Mouse (Mus musculus) embryonic facial prominence, embryonic 14.5 days (tissue): Measurements from ENCODE around the gene Smpdl3b. TPM values are rescaled to one million over a fixed set of nuclear protein-coding genes. Genes with fewer than 3 reads are reported as not detected.
"Not testable (repeated sequence)": the region's sequence is repeated elsewhere in the genome, so short reads cannot be mapped to it uniquely, and the experiment has no call there.

ENCODE experiments used
- ATAC-seq: fragments of 200-750 bp; cut with Nextera tagmentation; 2 replicates; pipeline ENCODE4 v1.8.0; 2017; ENCODE audit warnings: low read depth, moderate number of reproducible peaks, moderate TSS enrichment
- DNase-seq: peaks from one replicate; pipeline ENCODE4 v3.0.0-alpha.2; 2015; ENCODE audit warnings: low spot score
- H3K27ac ChIP-seq: fragments of 300-500 bp; sonication (generic); replicated peaks from 2 replicates; pipeline ENCODE4 v1.5.1; 2014; ENCODE audit warnings: low read depth, mild to moderate bottlenecking, low read length, moderate library complexity
- H3K27me3 ChIP-seq: fragments of 300-500 bp; sonication (generic); replicated peaks from 2 replicates; pipeline ENCODE4 v1.6.1; 2014; ENCODE audit warnings: low read length; ENCODE audit not compliant: control insufficient read depth, insufficient read depth
- H3K36me3 ChIP-seq: fragments of 300-500 bp; sonication (generic); 2 replicates; pipeline ENCODE4 v1.6.1; 2014; ENCODE audit warnings: low read length, mixed read lengths; ENCODE audit not compliant: control insufficient read depth, insufficient read depth
- H3K4me1 ChIP-seq: fragments of 300-500 bp; sonication (generic); 2 replicates; pipeline ENCODE4 v1.6.1; 2014; ENCODE audit warnings: antibody characterized with exemption, low read length; ENCODE audit not compliant: control insufficient read depth, insufficient read depth
- H3K4me2 ChIP-seq: fragments of 300-500 bp; sonication (generic); 2 replicates; pipeline ENCODE4 v1.6.1; 2014; ENCODE audit warnings: low read depth, mild to moderate bottlenecking, low read length, moderate library complexity, mixed read lengths
- H3K4me3 ChIP-seq: fragments of 300-500 bp; sonication (generic); 2 replicates; pipeline ENCODE4 v1.5.1; 2014; ENCODE audit warnings: low read depth, mild to moderate bottlenecking, low read length
- H3K9ac ChIP-seq: fragments of 300-500 bp; sonication (generic); 2 replicates; pipeline ENCODE4 v1.6.1; 2014; ENCODE audit warnings: low read depth, mild to moderate bottlenecking, low read length, moderate library complexity, mixed read lengths
- H3K9me3 ChIP-seq: fragments of 300-500 bp; sonication (generic); 2 replicates; pipeline ENCODE4 v1.6.1; 2016; ENCODE audit warnings: low read length; ENCODE audit not compliant: control insufficient read depth
- WGBS: fragments of 180-500 bp; shearing (Covaris S2); extraction: QIAGEN DNeasy Blood & Tissue Kit; methylation state at CpG from one replicate; pipeline ENCODE4 v1.1.7; 2014; 5-methylcytosine and 5-hydroxymethylcytosine counted together
- polyA plus RNA-seq: library from polyadenylated mRNA; unstranded; fragments of >200 nt; fragmentation: Nextera tagmentation; extraction: Ambion mirVana; gene quantifications from 2 replicates; pipeline ENCODE4 v1.2.1, GENCODE M21; 2014

Gene Smpdl3b
- polyA plus RNA-seq, 1 experiment from 2014 or later: 6.7 TPM

DNA sequence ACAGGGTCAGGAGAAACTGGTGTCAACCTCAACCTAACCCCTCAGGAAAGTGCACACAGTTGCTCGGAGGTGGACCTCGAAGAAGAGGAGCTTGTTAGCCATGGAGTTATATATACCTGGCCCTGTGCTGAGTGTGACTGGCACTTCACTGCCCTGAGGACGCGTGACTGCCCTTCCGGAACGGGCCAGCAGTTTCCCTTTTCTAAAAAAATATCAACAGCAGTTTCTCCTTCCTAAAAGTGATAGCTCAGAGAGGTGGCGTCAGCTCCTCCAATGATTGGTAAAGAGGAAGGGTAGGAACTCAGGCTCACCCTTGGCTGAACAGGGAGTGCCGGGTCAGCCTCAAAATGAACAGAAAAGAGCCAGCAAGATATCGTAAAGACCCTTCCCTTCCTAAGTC, 37.0 kb upstream of the Smpdl3b start:
- Histone ChIP-seq H3K9ac (no peak overlapping the region), H3K4me1 (no peaks in the 10 kb centered on the region), H3K9me3 (no peaks in the 10 kb centered on the region), H3K4me3 (no peak overlapping the region), H3K27ac (no peak overlapping the region), H3K27me3 (peaks cover 23% of the 10 kb centered on the region), H3K4me2 (no peak overlapping the region), H3K36me3 (no peaks in the 10 kb centered on the region)
- DNase-seq (no peak), ATAC-seq (no peak)
- WGBS: 65% methylated on average over 9 of the region's 9 CpGs

DNA sequence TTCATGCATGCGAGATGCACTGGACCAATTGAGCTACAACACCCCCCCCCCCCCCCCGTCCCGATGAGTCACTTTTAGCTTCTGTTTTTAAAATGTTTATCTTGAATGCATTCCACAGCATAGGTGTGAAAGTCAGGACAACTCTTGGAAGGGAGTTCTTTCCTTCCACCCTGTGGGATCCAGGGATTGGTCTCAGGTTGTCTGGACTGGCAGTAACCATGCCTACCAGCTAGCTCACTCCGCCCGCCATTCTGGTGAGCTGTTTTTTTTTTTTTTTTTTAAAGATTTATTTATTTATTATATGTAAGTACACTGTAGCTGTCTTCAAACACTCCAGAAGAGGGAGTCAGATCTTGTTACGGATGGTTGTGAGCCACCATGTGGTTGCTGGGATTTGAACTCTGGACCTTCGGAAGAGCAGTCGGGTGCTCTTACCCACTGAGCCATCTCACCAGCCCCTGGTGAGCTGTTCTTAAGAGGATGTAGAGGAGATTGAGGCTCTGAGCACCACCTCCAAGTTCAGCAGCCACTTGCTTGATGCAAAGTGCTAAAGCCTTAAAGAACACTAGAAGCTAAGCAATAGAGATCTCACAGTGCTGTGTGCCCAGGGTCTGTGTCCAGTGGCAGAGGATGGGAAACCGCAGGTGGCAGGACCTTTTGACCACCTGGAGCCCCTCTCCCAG, 36.4 kb upstream of the Smpdl3b start:
- not testable (repeated sequence) for ATAC-seq, DNase-seq, H3K9me3 ChIP-seq, H3K36me3 ChIP-seq, H3K4me2 ChIP-seq, H3K9ac ChIP-seq, H3K27ac ChIP-seq, H3K4me3 ChIP-seq, H3K4me1 ChIP-seq
- WGBS: 87% methylated on average over 8 of the region's 9 CpGs
- peaks cover 23% of the 10 kb centered on the region for H3K27me3 ChIP-seq

DNA sequence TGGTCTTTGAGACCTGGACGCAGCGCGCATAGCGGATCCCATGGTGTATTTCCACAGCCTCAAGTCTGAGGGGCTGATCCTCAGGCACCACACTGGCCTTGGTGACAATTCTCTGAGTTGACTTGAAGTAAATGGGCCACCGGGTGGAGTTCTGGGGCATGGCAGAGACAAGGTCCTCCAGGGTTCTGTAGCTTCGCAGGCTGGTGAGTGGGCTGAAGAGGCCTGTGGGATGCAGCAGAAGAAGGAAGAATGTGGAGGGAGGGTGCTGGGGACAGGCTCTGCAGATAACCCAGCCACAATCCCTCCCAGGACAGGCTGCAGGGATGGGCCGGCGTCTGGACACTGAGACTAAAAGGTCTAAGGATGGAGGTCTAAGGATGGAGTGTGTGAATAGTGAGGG, 32.7 kb upstream of the Smpdl3b start:
- Histone ChIP-seq H3K36me3 (no peaks in the 10 kb centered on the region), H3K9me3 (no peaks in the 10 kb centered on the region), H3K4me2 (no peak overlapping the region), H3K27me3 (peaks cover 4% of the 10 kb centered on the region), H3K9ac (no peak overlapping the region), H3K4me3 (no peak overlapping the region), H3K4me1 (no peaks in the 10 kb centered on the region), H3K27ac (no peak overlapping the region)
- ATAC-seq (no peak), DNase-seq (no peak)
- WGBS: 92% methylated on average over 8 of the region's 8 CpGs

DNA sequence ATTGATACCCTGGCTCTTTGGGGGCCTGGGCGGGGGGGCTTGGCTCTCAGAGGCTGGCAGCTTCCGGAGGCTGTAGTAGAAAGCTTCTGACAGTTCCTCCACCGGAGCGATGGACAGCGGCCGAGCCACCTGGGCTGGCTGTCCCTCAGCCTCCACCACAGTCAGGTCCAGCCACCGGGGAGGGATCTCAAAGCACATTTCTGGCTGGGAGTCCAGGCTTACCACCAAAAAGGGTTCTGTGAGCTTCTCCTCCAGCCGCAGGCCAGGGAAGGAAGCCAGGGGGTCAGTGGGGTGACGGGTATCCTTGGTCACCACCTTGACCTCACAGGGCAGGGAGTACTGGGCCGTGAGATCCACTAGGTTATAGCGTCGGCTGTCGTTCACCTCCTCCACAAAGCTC, 28.2 kb upstream of the Smpdl3b start:
- no peak overlapping the region for H3K4me2 ChIP-seq
- 95% methylated on average over 9 of the region's 13 CpGs for WGBS
- H3K27ac ChIP-seq: no peak overlapping the region
- H3K9me3 ChIP-seq: no peaks in the 10 kb centered on the region
- DNase-seq: no peak
- no peak overlapping the region for H3K4me3 ChIP-seq
- no peaks in the 10 kb centered on the region for H3K36me3 ChIP-seq
- H3K27me3 ChIP-seq: no peaks in the 10 kb centered on the region
- no peaks in the 10 kb centered on the region for H3K4me1 ChIP-seq
- H3K9ac ChIP-seq: no peak overlapping the region
- no peak for ATAC-seq

DNA sequence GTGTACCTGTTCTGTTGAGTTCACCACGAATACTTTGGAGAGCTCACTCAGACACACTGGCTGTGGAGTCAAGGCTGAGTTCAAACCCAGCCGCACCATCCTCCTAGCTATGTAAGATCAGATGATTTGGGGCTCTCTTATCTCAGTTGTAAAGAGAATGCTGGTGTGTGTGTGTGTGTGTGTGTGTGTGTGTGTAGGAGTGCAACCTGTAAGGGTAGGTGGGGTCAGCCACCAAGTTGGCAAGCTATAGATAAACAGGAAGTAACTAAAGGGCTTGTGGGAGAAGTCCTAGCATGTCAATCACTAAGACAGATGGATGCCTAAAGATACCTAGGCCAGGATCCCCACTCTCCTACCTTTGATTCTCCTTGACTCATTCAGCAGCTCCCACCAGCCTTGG, 26.7 kb upstream of the Smpdl3b start:
- 82% methylated on average over 2 of the region's 2 CpGs for WGBS
- no peak overlapping the region for H3K9ac ChIP-seq
- no peak overlapping the region for H3K4me3 ChIP-seq
- H3K27ac ChIP-seq: no peak overlapping the region
- H3K4me1 ChIP-seq: no peaks in the 10 kb centered on the region
- peaks cover 11% of the 10 kb centered on the region for H3K36me3 ChIP-seq
- DNase-seq (no peak), ATAC-seq (no peak)
- no peaks in the 10 kb centered on the region for H3K27me3 ChIP-seq
- no peak overlapping the region for H3K4me2 ChIP-seq
- H3K9me3 ChIP-seq: no peaks in the 10 kb centered on the region

DNA sequence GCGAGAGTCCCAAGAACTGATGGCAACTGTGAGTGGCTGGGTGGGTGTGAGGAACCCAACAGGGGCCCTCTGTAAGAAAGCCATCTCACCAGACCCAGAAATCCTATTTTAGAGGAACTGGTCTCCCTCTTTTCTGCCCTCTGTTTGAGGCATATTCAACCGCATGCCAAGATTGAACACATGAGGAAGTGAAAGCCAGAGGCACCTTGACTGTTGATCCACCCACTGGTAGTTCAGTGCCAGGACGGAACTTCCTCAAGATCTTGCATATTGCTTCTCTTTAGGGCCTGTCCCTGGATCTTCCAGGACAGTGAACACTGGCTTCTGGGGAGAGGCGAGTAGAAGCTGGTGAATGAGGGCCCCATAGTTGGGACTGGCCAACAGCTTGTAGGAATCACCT, 23.2 kb upstream of the Smpdl3b start:
- DNase-seq (peak; percentile 12), ATAC-seq (no peak)
- Histone ChIP-seq H3K9ac (no peak overlapping the region), H3K4me1 (no peaks in the 10 kb centered on the region), H3K4me3 (no peak overlapping the region), H3K27me3 (no peaks in the 10 kb centered on the region), H3K36me3 (peaks cover 44% of the 10 kb centered on the region), H3K27ac (no peak overlapping the region), H3K4me2 (no peak overlapping the region), H3K9me3 (no peaks in the 10 kb centered on the region)
- 80% methylated on average over 4 of the region's 4 CpGs for WGBS

DNA sequence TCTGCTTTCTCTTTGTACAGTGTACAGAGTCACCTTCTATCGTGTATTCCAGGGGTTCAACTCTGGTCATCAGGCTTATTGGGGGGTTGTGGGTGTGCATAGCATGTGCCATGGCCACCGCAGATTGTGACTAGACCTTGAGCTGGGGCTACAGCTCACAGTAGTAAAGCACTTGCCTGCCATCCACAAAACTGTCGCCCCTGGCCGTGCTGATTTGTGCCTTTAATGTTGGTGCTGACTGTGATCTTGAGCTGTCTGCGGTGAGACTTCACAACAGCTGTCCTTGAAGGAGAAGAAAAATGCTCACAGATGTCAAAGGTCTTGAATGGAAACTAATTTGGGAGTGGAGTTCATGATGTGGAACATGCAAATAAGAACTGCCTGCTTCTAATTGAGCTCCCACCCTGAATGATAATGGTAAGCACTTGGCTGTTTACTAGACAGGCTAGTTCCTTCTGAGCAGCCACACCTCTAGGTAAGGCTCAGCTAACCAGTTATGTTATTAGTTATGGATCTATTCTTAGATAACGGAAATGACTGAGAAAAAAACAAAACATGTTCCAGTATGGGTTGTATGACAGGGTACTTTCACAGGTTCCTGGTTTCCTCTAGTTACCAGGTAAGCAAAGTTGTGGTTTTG, 21.6 kb upstream of the Smpdl3b start:
- H3K27me3 ChIP-seq: no peaks in the 10 kb centered on the region
- DNase-seq (no peak), ATAC-seq (no peak)
- no peak overlapping the region for H3K4me3 ChIP-seq
- no peak overlapping the region for H3K27ac ChIP-seq
- H3K9me3 ChIP-seq: no peaks in the 10 kb centered on the region
- peaks cover 60% of the 10 kb centered on the region for H3K36me3 ChIP-seq
- WGBS: 91% methylated on average over 6 of the region's 6 CpGs
- no peak overlapping the region for H3K9ac ChIP-seq
- H3K4me2 ChIP-seq: no peak overlapping the region
- no peaks in the 10 kb centered on the region for H3K4me1 ChIP-seq

DNA sequence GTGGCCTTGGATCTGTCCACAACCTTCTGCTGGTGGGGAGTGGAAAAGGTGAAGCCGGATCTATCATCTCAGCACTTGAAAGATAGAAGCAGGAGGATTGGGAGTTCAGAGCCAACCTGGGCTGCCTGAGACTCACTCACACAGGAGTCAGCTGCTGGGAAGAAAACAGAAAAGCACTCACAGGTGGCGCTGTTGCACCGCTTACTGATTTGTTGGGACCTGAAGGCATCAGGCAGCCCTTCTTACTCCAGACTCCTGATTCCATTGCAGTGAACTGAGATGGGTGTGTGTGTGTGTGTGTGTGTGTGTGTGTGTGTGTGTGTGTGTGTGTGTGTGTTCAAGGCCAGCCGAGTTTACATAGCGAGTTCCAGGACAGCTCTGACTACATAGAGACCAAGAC, 19.7 kb upstream of the Smpdl3b start:
- peak; percentile 23 for DNase-seq
- 76% methylated on average over 5 of the region's 5 CpGs for WGBS
- H3K9me3 ChIP-seq: no peaks in the 10 kb centered on the region

DNA sequence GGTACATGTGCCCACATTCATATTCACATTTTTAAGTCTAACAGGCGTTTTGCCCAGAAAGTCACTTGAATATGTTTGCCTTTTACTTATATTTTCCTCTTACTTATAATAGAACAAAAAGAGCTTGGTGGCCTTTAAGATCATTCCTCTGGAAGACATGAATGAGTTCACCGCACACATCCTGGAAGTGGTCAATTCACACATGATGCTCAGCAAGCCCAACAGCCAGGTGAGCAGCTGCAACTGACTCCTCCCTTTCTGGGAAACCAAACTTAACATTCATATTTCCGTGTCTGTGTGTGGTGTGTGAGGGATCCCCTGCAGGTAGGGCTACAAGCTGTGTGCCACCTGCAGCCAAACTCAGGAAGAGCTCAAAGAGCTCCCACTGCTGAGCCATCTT, 17.9 kb upstream of the Smpdl3b start:
- H3K4me1 ChIP-seq: no peaks in the 10 kb centered on the region
- WGBS: 84% methylated on average over 3 of the region's 3 CpGs
- no peak for DNase-seq
- peaks cover 96% of the 10 kb centered on the region for H3K36me3 ChIP-seq
- no peak overlapping the region for H3K9ac ChIP-seq
- no peak overlapping the region for H3K4me3 ChIP-seq
- no peaks in the 10 kb centered on the region for H3K27me3 ChIP-seq
- no peak overlapping the region for H3K4me2 ChIP-seq
- ATAC-seq: no peak
- H3K27ac ChIP-seq: no peak overlapping the region
- no peaks in the 10 kb centered on the region for H3K9me3 ChIP-seq

More for the DNA sequence above, 19.7 kb upstream of the Smpdl3b start:
- H3K4me1 ChIP-seq: no peaks in the 10 kb centered on the region
- H3K27ac ChIP-seq: no peak overlapping the region
- no peak overlapping the region for H3K4me2 ChIP-seq
- H3K4me3 ChIP-seq: no peak overlapping the region
- no peaks in the 10 kb centered on the region for H3K27me3 ChIP-seq
- no peak for ATAC-seq
- peaks cover 78% of the 10 kb centered on the region for H3K36me3 ChIP-seq
- no peak overlapping the region for H3K9ac ChIP-seq
